Mouse (Mus musculus): Measurements from ENCODE around the gene Smpd2. TPM values are rescaled to one million over a fixed set of nuclear protein-coding genes. Genes with fewer than 3 reads are reported as not detected.

Gene Smpd2
- polyA plus RNA-seq, 1 experiment from 2014 or later = 10.3 TPM

- peak overlapping the region; percentile 78 for H3K4me3 ChIP-seq (ENCODE audit: inconsistent target)
- WGBS (ENCODE audit: missing documents) = 4% methylated on average over 20 of the region's 20 CpGs
- peak overlapping the region; percentile 80 for H3K27ac ChIP-seq
- H3K36me3 ChIP-seq (ENCODE audit: inconsistent target) = peaks cover 31% of the 10 kb centered on the region; the same call in 1 of the 2 replicates
- peaks cover 17% of the 10 kb centered on the region; the same call in 1 of the 2 replicates for H3K79me2 ChIP-seq (ENCODE audit: inconsistent target)
Observed at GRCm38 (mm10) chr10:41477278-41478181, 12.6 kb downstream of the Smpd2 start.

- 0% methylated on average over 9 of the region's 9 CpGs for WGBS (ENCODE audit: missing documents)
- peak overlapping the region; percentile 78 for H3K4me3 ChIP-seq (ENCODE audit: inconsistent target)
- H3K79me2 ChIP-seq (ENCODE audit: inconsistent target) = peaks cover 17% of the 10 kb centered on the region; the same call in 1 of the 2 replicates
- peak overlapping the region; percentile 80 for H3K27ac ChIP-seq
- peaks cover 26% of the 10 kb centered on the region; the same call in 1 of the 2 replicates for H3K36me3 ChIP-seq (ENCODE audit: inconsistent target)
Observed at GRCm38 (mm10) chr10:41477018-41477277, 13.2 kb downstream of the Smpd2 start.

GRCm38 (mm10) chr10:41476171-41477017, 13.8 kb downstream of the Smpd2 start, which contains the start of gene Mical1:
Gene Mical1, plus strand, starts transcription at chr10:41476314.
- peaks cover 21% of the 10 kb centered on the region; the same call in 1 of the 2 replicates for H3K36me3 ChIP-seq (ENCODE audit: inconsistent target)
- H3K27ac ChIP-seq = peak within 1 kb of the TSS; percentile 80
- peak within 1 kb of the TSS; percentile 78 for H3K4me3 ChIP-seq (ENCODE audit: inconsistent target)
- peaks cover 17% of the 10 kb centered on the region; the same call in 1 of the 2 replicates for H3K79me2 ChIP-seq (ENCODE audit: inconsistent target)
- 4% methylated on average over 35 of the region's 35 CpGs for WGBS (ENCODE audit: missing documents)

DNA sequence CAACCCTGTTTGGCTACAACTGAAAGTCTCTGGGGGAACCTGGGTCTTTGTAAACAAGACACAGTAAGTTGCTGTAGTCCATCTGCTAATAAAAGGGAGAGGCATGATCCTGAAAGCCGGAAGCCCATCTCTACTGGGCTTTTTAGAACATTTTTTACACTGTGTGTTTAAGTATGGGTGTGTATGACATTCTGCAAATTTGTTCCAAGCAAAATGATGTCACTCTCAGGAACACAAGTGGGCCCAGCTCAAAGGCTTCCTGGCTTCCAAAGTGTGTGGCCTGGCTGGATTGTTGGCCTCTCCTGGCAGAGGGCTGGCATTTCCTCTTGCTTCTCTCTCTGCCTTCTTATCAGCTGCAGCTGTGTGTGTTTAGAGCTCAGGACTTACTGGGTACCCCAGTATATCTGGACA, 15.2 kb downstream of the Smpd2 start:
- WGBS (ENCODE audit: missing documents) = 100% methylated on average over 1 of the region's 1 CpGs
- H3K27ac ChIP-seq = peak overlapping the region; percentile 80

GRCm38 (mm10) chr10:41473782-41474468, 16.2 kb downstream of the Smpd2 start:
- Histone ChIP-seq H3K4me3 (ENCODE audit: inconsistent target) (no peak overlapping the region), H3K27ac (peak overlapping the region; percentile 80), H3K36me3 (ENCODE audit: inconsistent target) (0 out of 2 replicates have a peak, but pooled peaks cover under 1% of the 10 kb centered on the region), H3K79me2 (ENCODE audit: inconsistent target) (peaks cover 15% of the 10 kb centered on the region; the same call in 1 of the 2 replicates)
- 17% methylated on average over 4 of the region's 6 CpGs for WGBS (ENCODE audit: missing documents)

More for the DNA sequence above, 15.2 kb downstream of the Smpd2 start:
- peaks cover 17% of the 10 kb centered on the region; the same call in 1 of the 2 replicates for H3K79me2 ChIP-seq (ENCODE audit: inconsistent target)
- no peak overlapping the region for H3K4me3 ChIP-seq (ENCODE audit: inconsistent target)
- H3K36me3 ChIP-seq (ENCODE audit: inconsistent target) = peaks cover 9% of the 10 kb centered on the region; the same call in 1 of the 2 replicates

DNA sequence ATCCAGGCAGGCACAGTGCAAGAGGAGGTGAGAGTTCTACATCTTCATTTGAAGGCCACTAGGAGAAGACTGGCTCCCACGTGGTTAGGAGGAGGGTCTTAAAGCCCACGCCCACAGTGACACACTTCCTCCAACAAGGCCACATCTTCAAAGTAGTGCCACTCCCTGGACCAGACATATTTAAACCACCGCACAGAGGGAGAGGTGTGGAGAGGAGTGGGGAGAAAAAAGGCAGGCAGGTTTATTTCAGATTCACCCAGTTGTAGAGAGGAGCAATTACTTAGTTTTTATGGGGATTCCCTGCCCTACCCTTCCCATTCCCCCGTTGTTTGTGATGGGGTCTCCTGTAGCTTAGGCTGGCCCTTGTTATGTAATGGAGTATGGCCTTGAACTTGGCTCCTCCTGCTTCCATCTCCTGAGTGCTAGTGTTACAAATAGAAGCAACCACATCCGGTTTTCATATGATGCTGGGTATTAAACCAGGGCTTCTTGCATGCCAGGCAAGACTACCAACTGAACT, 17.1 kb downstream of the Smpd2 start:
- H3K79me2 ChIP-seq (ENCODE audit: inconsistent target) = peaks cover 6% of the 10 kb centered on the region; the same call in 1 of the 2 replicates
- 29% methylated on average over 5 of the region's 5 CpGs for WGBS (ENCODE audit: missing documents)
- H3K4me3 ChIP-seq (ENCODE audit: inconsistent target) = no peak overlapping the region
- peak overlapping the region; percentile 80 for H3K27ac ChIP-seq
- no peaks in the 10 kb centered on the region for H3K36me3 ChIP-seq (ENCODE audit: inconsistent target)

- H3K4me3 ChIP-seq (ENCODE audit: inconsistent target) = no peak overlapping the region
- no peak overlapping the region for H3K27ac ChIP-seq
- peaks cover under 1% of the 10 kb centered on the region; the same call in 1 of the 2 replicates for H3K79me2 ChIP-seq (ENCODE audit: inconsistent target)
- no peaks in the 10 kb centered on the region for H3K36me3 ChIP-seq (ENCODE audit: inconsistent target)
Observed at GRCm38 (mm10) chr10:41472534-41472933, 17.6 kb downstream of the Smpd2 start.

GRCm38 (mm10) chr10:41470693-41471092, 19.5 kb downstream of the Smpd2 start:
- Histone ChIP-seq H3K36me3 (ENCODE audit: inconsistent target) (no peaks in the 10 kb centered on the region), H3K79me2 (ENCODE audit: inconsistent target) (no peaks in the 10 kb centered on the region), H3K4me3 (ENCODE audit: inconsistent target) (no peak overlapping the region), H3K27ac (no peak overlapping the region)
- WGBS (ENCODE audit: missing documents) = 89% methylated on average over 3 of the region's 3 CpGs

GRCm38 (mm10) chr10:41467325-41467724, 22.8 kb downstream of the Smpd2 start:
- Histone ChIP-seq H3K79me2 (ENCODE audit: inconsistent target) (no peaks in the 10 kb centered on the region), H3K27ac (no peak overlapping the region), H3K4me3 (ENCODE audit: inconsistent target) (no peak overlapping the region), H3K36me3 (ENCODE audit: inconsistent target) (peaks cover 17% of the 10 kb centered on the region)
- WGBS (ENCODE audit: missing documents) = 88% methylated on average over 6 of the region's 6 CpGs

DNA sequence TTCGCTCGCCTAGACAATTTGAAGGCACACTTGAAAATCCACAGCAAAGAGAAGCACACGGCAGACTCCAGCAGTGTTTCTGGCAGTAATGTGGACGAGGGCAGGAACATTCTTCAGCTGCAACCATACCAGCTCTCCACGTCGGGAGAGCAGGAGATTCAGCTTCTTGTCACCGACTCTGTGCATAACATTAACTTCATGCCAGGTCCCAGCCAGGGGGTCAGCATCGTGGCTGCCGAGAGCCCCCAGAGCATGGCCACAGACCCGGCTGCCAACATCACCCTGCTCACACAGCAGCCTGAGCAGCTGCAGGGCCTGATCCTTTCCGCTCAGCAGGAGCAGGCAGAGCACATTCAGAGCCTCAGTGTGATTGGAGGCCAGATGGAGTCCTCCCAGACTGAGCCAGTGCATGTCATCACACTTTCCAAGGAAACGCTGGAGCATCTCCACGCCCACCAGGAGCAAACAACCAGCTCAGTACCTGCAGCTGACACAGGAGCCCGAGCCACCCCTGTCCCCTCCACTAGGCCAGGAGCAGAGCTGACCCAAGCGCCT, 25.7 kb downstream of the Smpd2 start:
- H3K4me3 ChIP-seq (ENCODE audit: inconsistent target) = no peak overlapping the region
- no peaks in the 10 kb centered on the region for H3K79me2 ChIP-seq (ENCODE audit: inconsistent target)
- H3K36me3 ChIP-seq (ENCODE audit: inconsistent target) = peaks cover 25% of the 10 kb centered on the region
- 95% methylated on average over 15 of the region's 15 CpGs for WGBS (ENCODE audit: missing documents)
- H3K27ac ChIP-seq = no peak overlapping the region

DNA sequence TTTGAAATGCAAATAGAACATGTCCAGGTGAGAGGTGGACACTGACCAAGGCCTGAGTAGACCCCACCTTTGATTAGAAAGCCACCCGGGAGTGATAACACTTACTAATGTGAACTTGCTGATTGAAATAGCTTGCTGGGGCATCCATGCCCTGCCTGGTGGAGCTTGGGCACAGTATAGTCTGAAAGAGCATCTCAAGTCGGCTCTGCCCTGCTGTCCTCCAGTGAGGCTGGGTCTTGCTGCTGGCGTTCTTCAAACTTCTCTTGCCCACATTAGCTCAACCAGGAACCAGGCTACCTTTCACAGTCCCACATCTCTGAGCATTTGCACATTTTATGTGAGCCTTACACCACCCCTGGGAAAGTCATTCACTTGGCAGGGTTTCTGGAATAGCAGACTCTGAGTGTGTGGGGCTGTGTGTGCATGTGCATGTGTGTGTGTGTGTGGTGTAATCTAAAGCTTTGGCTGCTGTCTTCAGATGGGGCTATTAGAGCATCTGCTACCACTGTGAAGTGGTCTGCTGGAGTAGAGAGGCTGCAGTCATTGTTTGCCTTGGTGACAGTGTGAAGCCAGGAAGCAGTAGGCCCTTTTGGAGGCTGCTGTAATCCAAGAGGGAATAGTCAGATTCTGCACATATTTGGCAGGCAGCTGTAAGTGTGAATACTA, 29.0 kb downstream of the Smpd2 start:
- Histone ChIP-seq H3K36me3 (ENCODE audit: inconsistent target) (peaks cover 37% of the 10 kb centered on the region), H3K4me3 (ENCODE audit: inconsistent target) (no peak overlapping the region), H3K27ac (no peak overlapping the region), H3K79me2 (ENCODE audit: inconsistent target) (no peaks in the 10 kb centered on the region)
- WGBS (ENCODE audit: missing documents) = 98% methylated on average over 2 of the region's 3 CpGs

GRCm38 (mm10) chr10:41460501-41460900, 29.7 kb downstream of the Smpd2 start:
- no peaks in the 10 kb centered on the region for H3K79me2 ChIP-seq (ENCODE audit: inconsistent target)
- peaks cover 44% of the 10 kb centered on the region for H3K36me3 ChIP-seq (ENCODE audit: inconsistent target)
- no peak overlapping the region for H3K27ac ChIP-seq
- H3K4me3 ChIP-seq (ENCODE audit: inconsistent target) = no peak overlapping the region
- WGBS (ENCODE audit: missing documents) = 75% methylated on average over 2 of the region's 2 CpGs

DNA sequence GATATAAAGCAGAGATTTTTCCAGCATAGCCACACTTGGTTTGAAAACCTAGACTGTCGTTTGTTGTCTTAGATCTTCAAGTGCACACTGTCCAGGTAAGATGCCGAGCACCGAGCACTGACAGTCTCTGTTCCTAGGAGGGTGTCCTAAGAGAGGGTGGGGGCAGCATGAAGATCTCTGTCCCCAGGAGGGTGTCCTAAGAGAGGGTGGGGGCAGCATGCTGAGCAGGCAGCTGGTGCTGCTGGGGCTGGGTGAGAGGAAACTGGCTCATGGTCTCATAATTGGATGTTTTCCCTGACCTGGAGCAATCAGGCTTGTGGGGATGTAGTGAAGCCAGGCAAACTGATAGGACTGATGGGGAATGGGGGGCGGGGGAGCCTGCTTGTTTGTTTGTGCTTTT, 30.2 kb downstream of the Smpd2 start:
- WGBS (ENCODE audit: missing documents) = 98% methylated on average over 4 of the region's 4 CpGs
- H3K79me2 ChIP-seq (ENCODE audit: inconsistent target) = no peaks in the 10 kb centered on the region
- H3K4me3 ChIP-seq (ENCODE audit: inconsistent target) = no peak overlapping the region
- no peak overlapping the region for H3K27ac ChIP-seq
- peaks cover 47% of the 10 kb centered on the region for H3K36me3 ChIP-seq (ENCODE audit: inconsistent target)

All from macrophage (primary cell).